Comparison of ENCODE assay signal across 12 mouse cellular contexts in genomic region chr9:47759807-47760206, GRCm38 (mm10).
DNase-seq lines count a peak whose midpoint lies in the region; ATAC-seq and TF ChIP-seq lines count a peak whose summit lies in the region.
"Had no signal": no experiment of that assay in that cellular context is flagged by ENCODE, and none has a peak within 500 bp of the region (broad histone marks: within the 10 kb centered on the region; RNA-seq: fewer than 3 reads in every experiment).

No protein-coding gene starts in this region.

- no peaks in the 10 kb centered on the region for H3K9me3 ChIP-seq in hindbrain, embryonic 15.5 days
- H3K9me3 ChIP-seq in hindbrain, embryonic 13.5 days = no peaks in the 10 kb centered on the region
- H3K9me3 ChIP-seq: embryonic facial prominence, embryonic 15.5 days; heart, embryonic 15.5 days; lung, embryonic 15.5 days had no signal

- H3K4me3 ChIP-seq in cerebellum, adult 2 months (replicated peaks; ENCODE audit: insufficient read depth, low read depth, low read length) = no peak overlapping the region
- no peak overlapping the region for H3K4me3 ChIP-seq in hindbrain, embryonic 15.5 days
- no peak overlapping the region for H3K4me3 ChIP-seq in hindbrain, embryonic 13.5 days
- H3K4me3 ChIP-seq in thymus, adult 2 months (ENCODE audit: control insufficient read depth, insufficient read depth, low read length) = no peak overlapping the region
- H3K4me3 ChIP-seq: embryonic facial prominence, embryonic 15.5 days; heart, embryonic 15.5 days; lung, embryonic 15.5 days had no signal

- ATAC-seq in hindbrain, embryonic 15.5 days (ENCODE audit: low FRiP score, low read depth) = peak; percentile 64; the same call in 1 of the 2 replicates
- no peak for ATAC-seq in hindbrain, embryonic 13.5 days (ENCODE audit: low FRiP score)

- no peak for TF ChIP-seq POLR2A in cerebellum, adult 2 months (IDR thresholded peaks at IDR 0.05; ENCODE audit: borderline replicate concordance, insufficient read depth, low read length)
- TF ChIP-seq POLR2A in thymus, adult 2 months (IDR thresholded peaks at IDR 0.05; ENCODE audit: control insufficient read depth, extremely low read depth, insufficient read depth, low read length, poor library complexity) = no peak

- TF ChIP-seq CTCF in cerebellum, adult 2 months (IDR thresholded peaks at IDR 0.05; ENCODE audit: borderline replicate concordance, insufficient read depth, low read depth, low read length) = no peak
- no peak for TF ChIP-seq CTCF in thymus, adult 2 months (IDR thresholded peaks at IDR 0.05; ENCODE audit: borderline replicate concordance, control insufficient read depth, extremely low read depth, insufficient read depth, low read length, poor library complexity)

- WGBS in cerebellum, adult 2 months = 15% methylated on average over 7 of the region's 7 CpGs
- 49% methylated on average over 7 of the region's 7 CpGs for WGBS in hindbrain, embryonic 15.5 days
- WGBS in hindbrain, embryonic 13.5 days = 47% methylated on average over 7 of the region's 7 CpGs
- WGBS in thymus, adult 2 months = 49% methylated on average over 7 of the region's 7 CpGs

- H3K9ac ChIP-seq in hindbrain, embryonic 15.5 days = no peak overlapping the region
- no peak overlapping the region for H3K9ac ChIP-seq in hindbrain, embryonic 13.5 days
- H3K9ac ChIP-seq: embryonic facial prominence, embryonic 15.5 days; heart, embryonic 15.5 days; lung, embryonic 15.5 days had no signal

- no peak overlapping the region for H3K4me2 ChIP-seq in hindbrain, embryonic 15.5 days
- H3K4me2 ChIP-seq in hindbrain, embryonic 13.5 days = no peak overlapping the region
- H3K4me2 ChIP-seq: embryonic facial prominence, embryonic 15.5 days; heart, embryonic 15.5 days; lung, embryonic 15.5 days had no signal

- peak; percentile 27 to 31 for DNase-seq in cerebellum, adult 2 months
- DNase-seq in cerebellum, adult 11 months = no peak
- DNase-seq in thymus, adult 2 months = peak; percentile 4
- DNase-seq in thymus, postnatal 0 days (ENCODE audit: low spot score) = no peak
- DNase-seq in thymus, postnatal 4 days = peak; percentile 29
- no peak for DNase-seq in testis, postnatal 14 days (ENCODE audit: low spot score)
- DNase-seq: adrenal gland, postnatal 10 days had no signal

- no peak overlapping the region for H3K27ac ChIP-seq in cerebellum, adult 2 months (ENCODE audit: insufficient read depth, low read length)
- peak overlapping the region; percentile 25; the same call in 1 of the 2 replicates for H3K27ac ChIP-seq in hindbrain, embryonic 15.5 days (replicated peaks)
- no peak overlapping the region for H3K27ac ChIP-seq in hindbrain, embryonic 13.5 days
- H3K27ac ChIP-seq in thymus, adult 2 months (ENCODE audit: control insufficient read depth, insufficient read depth, low read length) = no peak overlapping the region
- H3K27ac ChIP-seq: embryonic facial prominence, embryonic 15.5 days; heart, embryonic 15.5 days; lung, embryonic 15.5 days had no signal

- H3K27me3 ChIP-seq in cerebellum, adult 2 months (ENCODE audit: control insufficient read depth, insufficient read depth, low read length) = no peaks in the 10 kb centered on the region
- no peaks in the 10 kb centered on the region for H3K27me3 ChIP-seq in hindbrain, embryonic 15.5 days
- no peaks in the 10 kb centered on the region for H3K27me3 ChIP-seq in hindbrain, embryonic 13.5 days
- H3K27me3 ChIP-seq in thymus, adult 2 months (ENCODE audit: control insufficient read depth, insufficient read depth, low read length) = no peaks in the 10 kb centered on the region
- H3K27me3 ChIP-seq: embryonic facial prominence, embryonic 15.5 days; heart, embryonic 15.5 days; lung, embryonic 15.5 days had no signal

- H3K4me1 ChIP-seq in cerebellum, adult 2 months (ENCODE audit: control insufficient read depth, insufficient read depth, low read length) = peaks cover 12% of the 10 kb centered on the region
- H3K4me1 ChIP-seq in hindbrain, embryonic 15.5 days (replicated peaks) = peaks cover 49% of the 10 kb centered on the region
- H3K4me1 ChIP-seq in hindbrain, embryonic 13.5 days (replicated peaks) = peaks cover 63% of the 10 kb centered on the region
- no peaks in the 10 kb centered on the region for H3K4me1 ChIP-seq in thymus, adult 2 months (replicated peaks; ENCODE audit: control insufficient read depth, insufficient read depth, low read length)

- no peaks in the 10 kb centered on the region for H3K36me3 ChIP-seq in hindbrain, embryonic 15.5 days
- no peaks in the 10 kb centered on the region for H3K36me3 ChIP-seq in hindbrain, embryonic 13.5 days
- no peaks in the 10 kb centered on the region for H3K36me3 ChIP-seq in thymus, adult 2 months (ENCODE audit: control insufficient read depth, insufficient read depth, low read length)
- H3K36me3 ChIP-seq: embryonic facial prominence, embryonic 15.5 days; heart, embryonic 15.5 days; lung, embryonic 15.5 days had no signal

Comparison
In these comparisons a context has a peak if more than half of its experiments do, and no peak if none do; other contexts are left out.
1. DNase-seq: peak in cerebellum, adult 2 months (2 of 2), thymus, adult 2 months (single experiment) and thymus, postnatal 4 days (single experiment); none in cerebellum, adult 11 months (single experiment), thymus, postnatal 0 days (single experiment) and testis, postnatal 14 days (single experiment).